Mouse (Mus musculus): Measurements from ENCODE around the gene Hspb9. TPM values are rescaled to one million over a fixed set of nuclear protein-coding genes. Genes with fewer than 3 reads are reported as not detected.

The Hspb9 gene
- not detected for total RNA-seq (2021)
- long read RNA-seq, experiment 1, result 0 reads
- long read RNA-seq, experiment 2, partial matches to known transcripts, result 0 of 1 reads
- long read RNA-seq, experiment 2, other reads (novel, unspliced or antisense), result 0 of 1 reads

- DNase-seq, result peak; percentile 69
Measured at GRCm38 (mm10) chr11:100713735-100714533, at the start of gene Hspb9. Hspb9 (plus strand) TSS chr11:100713850.

GRCm38 (mm10) chr11:100671049-100671448, 42.6 kb upstream of the Hspb9 start:
- no peak for DNase-seq

GRCm38 (mm10) chr11:100671956-100672355, 41.7 kb upstream of the Hspb9 start:
- no peak for DNase-seq

GRCm38 (mm10) chr11:100673169-100673568, 40.5 kb upstream of the Hspb9 start:
- peak; percentile 78 for DNase-seq

GRCm38 (mm10) chr11:100677810-100678209, 35.8 kb upstream of the Hspb9 start:
- no peak for DNase-seq

- DNase-seq, result no peak
Measured at GRCm38 (mm10) chr11:100681826-100682225, 31.8 kb upstream of the Hspb9 start.

GRCm38 (mm10) chr11:100682526-100682925, 31.1 kb upstream of the Hspb9 start:
- DNase-seq, result no peak

GRCm38 (mm10) chr11:100684084-100684483, 29.6 kb upstream of the Hspb9 start:
- no peak for DNase-seq

GRCm38 (mm10) chr11:100685371-100685770, 28.3 kb upstream of the Hspb9 start:
- DNase-seq, result no peak

GRCm38 (mm10) chr11:100687265-100687664, 26.4 kb upstream of the Hspb9 start:
- no peak for DNase-seq

- DNase-seq, result no peak
Measured at GRCm38 (mm10) chr11:100688443-100688842, 25.2 kb upstream of the Hspb9 start.

- no peak for DNase-seq
Measured at GRCm38 (mm10) chr11:100690389-100690788, 23.3 kb upstream of the Hspb9 start.

- DNase-seq, result no peak
Measured at GRCm38 (mm10) chr11:100692164-100692616, 21.5 kb upstream of the Hspb9 start, which contains the start of gene Zfp385c. Zfp385c (minus strand) TSS chr11:100692455.

- no peak for DNase-seq
Measured at GRCm38 (mm10) chr11:100693154-100693553, 20.5 kb upstream of the Hspb9 start.

- peak; percentile 46 for DNase-seq
Measured at GRCm38 (mm10) chr11:100694926-100695325, 18.7 kb upstream of the Hspb9 start.

GRCm38 (mm10) chr11:100697921-100698320, 15.7 kb upstream of the Hspb9 start:
- DNase-seq, result no peak

- no peak for DNase-seq
Measured at GRCm38 (mm10) chr11:100700710-100701109, 12.9 kb upstream of the Hspb9 start.

- DNase-seq, result peak; percentile 66
Measured at GRCm38 (mm10) chr11:100701301-100701700, 12.3 kb upstream of the Hspb9 start.

GRCm38 (mm10) chr11:100702081-100702851, 11.4 kb upstream of the Hspb9 start:
- no peak for DNase-seq

GRCm38 (mm10) chr11:100702906-100703305, 10.7 kb upstream of the Hspb9 start:
- DNase-seq, result no peak

- no peak for DNase-seq
Measured at GRCm38 (mm10) chr11:100703366-100703765, 10.3 kb upstream of the Hspb9 start.

GRCm38 (mm10) chr11:100703851-100704531, 9.7 kb upstream of the Hspb9 start, which contains the start of gene Dhx58:
Dhx58 (minus strand) TSS chr11:100704271.
- DNase-seq, result peak; percentile 51
